Mouse (Mus musculus): ENCODE data around the gene Tmc3. TPM values are rescaled to one million over a fixed set of nuclear protein-coding genes. Genes with fewer than 3 reads are reported as not detected.

The Tmc3 gene
- total and polyA plus RNA-seq, 3 experiments, result not detected

DNA sequence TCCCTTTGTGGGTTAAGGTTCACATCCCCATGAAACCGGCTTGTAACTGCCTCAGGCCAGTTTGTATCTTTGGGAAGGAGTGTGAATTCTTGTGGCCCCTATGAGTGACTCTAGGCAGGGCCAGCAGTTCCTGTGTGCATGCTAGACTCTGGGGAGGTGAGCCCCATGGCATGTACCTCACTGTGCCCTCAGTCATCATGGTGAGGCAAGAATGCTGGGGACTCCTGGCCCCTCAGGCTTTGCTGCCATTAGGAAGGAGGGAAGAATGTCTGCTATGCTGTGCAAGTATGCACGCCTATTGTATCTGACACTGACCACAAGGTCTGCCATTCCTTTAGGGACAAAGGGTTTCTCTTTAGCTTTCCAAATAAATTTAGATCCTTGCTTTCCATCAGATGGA lies 56.4 kb downstream of the Tmc3 start:
- Histone ChIP-seq H3K9ac (ENCODE audit: control insufficient read depth, low read depth, low read length, poor library complexity, severe bottlenecking) (no peak overlapping the region), H3K36me3 (ENCODE audit: control insufficient read depth in 1 of 2, insufficient read depth in 2 of 2, low read length in 2 of 2) (no peaks in the 10 kb centered on the region), H3K27me3 (ENCODE audit: control insufficient read depth in 1 of 2, insufficient read depth in 2 of 2, low read length in 2 of 2) (no peaks in the 10 kb centered on the region), H3K4me1 (ENCODE audit: control insufficient read depth in 1 of 2, insufficient read depth in 2 of 2, low read length in 2 of 2) (no peaks in the 10 kb centered on the region), H3K4me3 (ENCODE audit: control insufficient read depth in 1 of 2, insufficient read depth in 1 of 2, low read depth in 2 of 2, low read length in 2 of 2) (no peak overlapping the region), H3K9me3 (replicated peaks; ENCODE audit: insufficient read depth, low read length) (no peaks in the 10 kb centered on the region), H3K27ac (ENCODE audit: control insufficient read depth, low read depth, low read length) (no peak overlapping the region), H3K79me2 (ENCODE audit: control insufficient read depth, insufficient read depth, low read length, poor library complexity) (no peaks in the 10 kb centered on the region)
- DNase-seq (ENCODE audit: low read depth, low spot score), result no peak
- TF ChIP-seq TAL1 (IDR thresholded peaks at IDR 0.05; ENCODE audit: low read length), result no peak
- no peak for TF ChIP-seq NELFE (IDR thresholded peaks at IDR 0.05; ENCODE audit: low read depth, low read length)
- TF ChIP-seq SIN3A (IDR thresholded peaks at IDR 0.05; ENCODE audit: low read length), result no peak
- TF ChIP-seq TCF12 (IDR thresholded peaks at IDR 0.05; ENCODE audit: low read depth, low read length), result no peak
- TF ChIP-seq ZMIZ1 (IDR thresholded peaks at IDR 0.05; ENCODE audit: low read depth, low read length), result no peak
- no peak for TF ChIP-seq KAT2A (conservative IDR thresholded peaks at IDR 0.05; ENCODE audit: low read depth, low read length)
- no peak for TF ChIP-seq USF1 (IDR thresholded peaks at IDR 0.05; ENCODE audit: low read depth, low read length)
- no peak for TF ChIP-seq SMC3 (IDR thresholded peaks at IDR 0.05; ENCODE audit: low read depth, low read length)
- TF ChIP-seq MAFK (IDR thresholded peaks at IDR 0.05; ENCODE audit: borderline replicate concordance, low read depth, low read length), result no peak
- TF ChIP-seq BHLHE40 (IDR thresholded peaks at IDR 0.05; ENCODE audit: borderline replicate concordance, low read depth, low read length), result no peak

DNA sequence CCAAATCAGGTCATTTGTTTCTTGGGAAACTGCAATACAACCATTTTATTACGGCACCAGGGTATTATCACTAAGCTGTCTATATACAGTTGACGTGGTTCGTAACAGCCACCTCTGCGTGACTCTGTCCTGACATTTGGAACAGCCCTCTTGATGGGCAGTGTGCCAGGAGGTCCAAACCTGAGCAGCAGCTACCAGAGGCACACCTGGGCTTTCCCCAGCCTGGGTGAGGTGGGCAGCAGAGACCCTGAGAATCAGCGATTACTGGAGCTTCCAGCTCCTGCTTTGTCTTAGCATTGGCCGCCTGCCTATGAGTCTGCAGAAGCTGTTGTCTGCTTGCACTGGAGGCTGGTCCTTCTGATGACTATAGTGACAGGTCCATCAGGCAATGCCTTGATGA lies 58.9 kb downstream of the Tmc3 start:
- Histone ChIP-seq H3K27me3 (ENCODE audit: control insufficient read depth in 1 of 2, insufficient read depth in 2 of 2, low read length in 2 of 2) (no peaks in the 10 kb centered on the region), H3K9me3 (replicated peaks; ENCODE audit: insufficient read depth, low read length) (no peaks in the 10 kb centered on the region), H3K4me1 (ENCODE audit: control insufficient read depth in 1 of 2, insufficient read depth in 2 of 2, low read length in 2 of 2) (no peaks in the 10 kb centered on the region), H3K79me2 (ENCODE audit: control insufficient read depth, insufficient read depth, low read length, poor library complexity) (no peaks in the 10 kb centered on the region), H3K27ac (ENCODE audit: control insufficient read depth, low read depth, low read length) (no peak overlapping the region), H3K9ac (ENCODE audit: control insufficient read depth, low read depth, low read length, poor library complexity, severe bottlenecking) (no peak overlapping the region), H3K36me3 (ENCODE audit: control insufficient read depth in 1 of 2, insufficient read depth in 2 of 2, low read length in 2 of 2) (no peaks in the 10 kb centered on the region), H3K4me3 (ENCODE audit: control insufficient read depth in 1 of 2, insufficient read depth in 1 of 2, low read depth in 2 of 2, low read length in 2 of 2) (no peak overlapping the region)
- DNase-seq (ENCODE audit: low read depth, low spot score), result no peak
- no peak for TF ChIP-seq MEF2A (IDR thresholded peaks at IDR 0.05; ENCODE audit: extremely low read depth, insufficient replicate concordance, low read depth, low read length, poor library complexity, severe bottlenecking)
- TF ChIP-seq MXI1 (IDR thresholded peaks at IDR 0.05; ENCODE audit: low read depth, low read length), result no peak
- no peak for TF ChIP-seq TAL1 (IDR thresholded peaks at IDR 0.05; ENCODE audit: low read length)
- TF ChIP-seq HCFC1 (IDR thresholded peaks at IDR 0.05; ENCODE audit: low read depth, low read length), result no peak
- TF ChIP-seq ELF1 (IDR thresholded peaks at IDR 0.05; ENCODE audit: low read depth, low read length), result no peak
- no peak for TF ChIP-seq MAZ (IDR thresholded peaks at IDR 0.05; ENCODE audit: low read depth, low read length)
- no peak for TF ChIP-seq MAFK (IDR thresholded peaks at IDR 0.05; ENCODE audit: borderline replicate concordance, low read depth, low read length)

GRCm38 (mm10) chr7:83644761-83645160 lies 60.0 kb downstream of the Tmc3 start:
- H3K9me3 ChIP-seq (replicated peaks; ENCODE audit: insufficient read depth, low read length), result no peaks in the 10 kb centered on the region
- no peaks in the 10 kb centered on the region for H3K27me3 ChIP-seq (ENCODE audit: control insufficient read depth in 1 of 2, insufficient read depth in 2 of 2, low read length in 2 of 2)
- no peaks in the 10 kb centered on the region for H3K4me1 ChIP-seq (ENCODE audit: control insufficient read depth in 1 of 2, insufficient read depth in 2 of 2, low read length in 2 of 2)
- H3K27ac ChIP-seq (ENCODE audit: control insufficient read depth, low read depth, low read length), result no peak overlapping the region
- no peak overlapping the region for H3K4me3 ChIP-seq (ENCODE audit: control insufficient read depth in 1 of 2, insufficient read depth in 1 of 2, low read depth in 2 of 2, low read length in 2 of 2)
- H3K9ac ChIP-seq (ENCODE audit: control insufficient read depth, low read depth, low read length, poor library complexity, severe bottlenecking), result no peak overlapping the region
- no peak for DNase-seq (ENCODE audit: low read depth, low spot score)
- no peaks in the 10 kb centered on the region for H3K79me2 ChIP-seq (ENCODE audit: control insufficient read depth, insufficient read depth, low read length, poor library complexity)
- no peaks in the 10 kb centered on the region for H3K36me3 ChIP-seq (ENCODE audit: control insufficient read depth in 1 of 2, insufficient read depth in 2 of 2, low read length in 2 of 2)
- TF ChIP-seq MYC (IDR thresholded peaks at IDR 0.05; ENCODE audit: low read depth, low read length) (no peak), E2F4 (IDR thresholded peaks at IDR 0.05; ENCODE audit: borderline replicate concordance, low read depth, low read length) (no peak), CTCF (IDR thresholded peaks at IDR 0.05 in 2 of 3, conservative IDR thresholded peaks at IDR 0.05 in 1 of 3; ENCODE audit: control insufficient read depth in 1 of 3, insufficient read depth in 1 of 3, low read depth in 2 of 3, low read length in 3 of 3, poor library complexity in 1 of 3, severe bottlenecking in 1 of 3) (no peak), USF1 (IDR thresholded peaks at IDR 0.05; ENCODE audit: low read depth, low read length) (no peak), TBP (IDR thresholded peaks at IDR 0.05; ENCODE audit: low read depth, low read length) (no peak), ZNF384 (IDR thresholded peaks at IDR 0.05; ENCODE audit: low read depth, low read length) (no peak), MXI1 (IDR thresholded peaks at IDR 0.05; ENCODE audit: low read depth, low read length) (no peak), GABPA (IDR thresholded peaks at IDR 0.05; ENCODE audit: low read depth, low read length) (no peak), UBTF (IDR thresholded peaks at IDR 0.05; ENCODE audit: borderline replicate concordance, insufficient read depth, low read depth, low read length) (no peak)

All from MEL (cell line).